Mouse (Mus musculus): ENCODE results near the gene Itgav.

Itgav gene

DNA sequence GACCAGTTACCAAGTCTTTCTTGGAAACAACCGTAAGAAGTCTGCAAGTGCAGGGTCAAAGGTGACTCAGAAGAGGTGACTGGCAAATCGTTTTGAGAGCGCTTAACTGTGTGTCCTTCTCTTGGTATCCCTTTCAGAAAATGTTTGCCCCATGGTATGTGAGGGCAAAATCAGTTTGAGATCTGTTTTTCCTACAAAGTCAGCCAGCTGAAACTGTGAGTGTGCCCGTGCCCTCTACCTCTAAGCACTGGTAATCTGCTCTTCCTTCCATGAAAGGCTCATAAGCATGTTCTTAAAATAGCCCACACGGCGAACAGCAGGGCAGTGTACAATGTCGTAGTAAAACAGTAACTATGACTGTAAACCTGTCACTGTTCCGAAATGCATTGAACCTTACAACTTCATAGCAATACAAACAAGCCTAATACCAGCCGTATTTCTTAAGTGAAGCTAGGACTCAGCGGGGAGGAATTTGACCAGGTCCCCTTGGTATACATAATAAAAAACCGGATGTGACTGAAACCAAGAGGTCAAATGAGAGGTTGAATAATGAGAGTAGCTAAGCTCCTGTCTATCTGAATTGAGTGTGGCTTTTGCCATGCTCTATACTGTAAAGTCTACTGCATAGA lies 14.2 kb upstream of the Itgav start:
- DNase-seq (ENCODE audit: extremely low read depth, insufficient read length, low spot score), result no peak

DNA sequence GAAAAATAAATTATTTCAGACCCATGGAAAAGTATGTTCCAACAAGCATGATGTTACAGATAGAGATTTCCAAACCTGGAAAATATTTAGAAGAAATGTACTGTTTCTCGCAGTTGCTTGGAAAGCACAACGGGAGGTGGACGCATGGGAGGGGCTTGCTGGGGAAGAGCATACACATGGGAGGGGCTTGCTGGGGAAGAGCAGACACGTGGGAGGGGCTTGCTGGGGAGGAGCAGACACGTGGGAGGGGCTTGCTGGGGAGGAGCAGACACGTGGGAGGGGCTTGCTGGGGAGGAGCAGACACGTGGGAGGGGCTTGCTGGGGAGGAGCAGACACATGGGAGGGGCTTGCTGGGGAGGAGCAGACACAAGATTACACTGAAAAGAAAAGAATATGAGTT lies 10.9 kb upstream of the Itgav start:
- DNase-seq (ENCODE audit: extremely low read depth, insufficient read length, low spot score), result peak; percentile 27

DNA sequence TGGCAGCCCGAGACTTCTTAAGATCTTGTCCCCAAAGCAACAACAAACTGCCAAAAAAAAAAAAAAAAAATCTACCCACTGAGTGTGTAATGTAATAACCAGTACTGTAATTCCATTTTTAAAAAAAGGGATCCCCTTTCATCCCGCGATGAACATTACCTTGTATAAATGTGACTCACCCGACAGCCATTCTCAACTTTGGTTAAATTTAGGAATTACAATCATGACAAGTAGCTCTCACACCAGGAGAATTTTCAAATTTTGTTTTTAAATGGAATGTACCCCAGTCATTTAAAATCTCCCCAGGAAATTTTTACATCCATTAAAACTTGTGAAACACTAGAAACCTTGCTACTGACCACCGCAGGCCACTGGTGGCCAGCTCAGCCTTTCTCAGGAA lies 10.3 kb upstream of the Itgav start:
- no peak for DNase-seq (ENCODE audit: extremely low read depth, insufficient read length, low spot score)

DNA sequence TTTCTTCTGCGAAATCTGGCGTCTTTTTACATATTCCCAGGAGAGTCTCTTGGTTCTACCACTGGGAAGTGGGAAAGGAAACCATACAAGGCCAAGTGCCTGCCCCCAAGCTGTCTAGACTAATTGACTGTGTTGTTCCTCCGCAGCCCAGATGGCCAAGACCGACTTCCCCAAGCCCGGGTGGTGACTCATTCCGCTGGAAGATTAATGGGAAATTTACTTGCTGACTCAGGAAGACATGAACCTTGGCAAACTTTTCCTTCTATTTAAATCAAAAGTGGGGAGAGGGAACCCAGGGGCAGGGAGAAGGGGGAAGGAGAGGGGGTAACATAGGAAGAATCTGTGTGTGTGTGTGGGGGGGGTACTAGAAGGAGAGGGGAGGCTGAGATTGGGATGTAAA lies 9.4 kb upstream of the Itgav start:
- peak; percentile 77 for DNase-seq (ENCODE audit: extremely low read depth, insufficient read length, low spot score)

DNA sequence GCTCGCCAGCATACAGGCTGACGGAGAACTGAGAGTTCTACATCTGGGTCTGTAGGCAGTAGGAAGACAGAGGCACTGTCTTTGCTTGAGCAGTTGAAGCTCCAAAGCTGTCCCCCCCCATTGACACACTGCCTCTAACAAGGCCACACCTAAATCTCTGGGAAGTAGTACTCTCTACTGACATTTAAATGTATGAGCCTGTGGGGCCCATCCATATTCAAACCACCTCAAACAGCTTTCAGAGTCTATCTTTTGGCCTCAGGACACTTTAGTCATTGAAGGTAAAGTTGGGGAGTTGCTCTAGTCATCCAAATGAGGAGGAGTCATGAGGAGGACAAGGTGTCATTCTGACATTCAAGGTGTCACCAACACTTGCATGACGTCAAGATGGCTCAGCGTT lies 5.9 kb upstream of the Itgav start:
- DNase-seq (ENCODE audit: extremely low read depth, insufficient read length, low spot score), result no peak

DNA sequence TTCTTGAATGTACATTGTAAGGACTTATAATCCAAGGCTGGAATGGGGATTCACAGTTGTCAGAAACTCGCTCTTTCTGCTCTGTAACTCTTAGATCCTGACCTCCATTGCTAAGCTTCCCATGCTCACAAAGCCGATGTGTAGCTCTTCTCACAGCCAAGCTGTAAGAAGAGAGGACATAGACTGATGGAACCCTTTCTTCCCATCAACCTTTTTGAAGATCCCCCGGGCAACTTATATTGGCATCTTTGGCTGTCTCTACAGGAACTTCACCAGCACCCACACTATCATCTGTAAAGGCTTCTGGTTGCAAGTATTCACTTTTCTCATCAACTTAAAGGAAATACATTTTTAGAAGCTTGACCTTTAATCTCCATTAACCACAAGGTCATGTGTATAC lies 2.6 kb upstream of the Itgav start:
- DNase-seq (ENCODE audit: extremely low read depth, insufficient read length, low spot score), result no peak

DNA sequence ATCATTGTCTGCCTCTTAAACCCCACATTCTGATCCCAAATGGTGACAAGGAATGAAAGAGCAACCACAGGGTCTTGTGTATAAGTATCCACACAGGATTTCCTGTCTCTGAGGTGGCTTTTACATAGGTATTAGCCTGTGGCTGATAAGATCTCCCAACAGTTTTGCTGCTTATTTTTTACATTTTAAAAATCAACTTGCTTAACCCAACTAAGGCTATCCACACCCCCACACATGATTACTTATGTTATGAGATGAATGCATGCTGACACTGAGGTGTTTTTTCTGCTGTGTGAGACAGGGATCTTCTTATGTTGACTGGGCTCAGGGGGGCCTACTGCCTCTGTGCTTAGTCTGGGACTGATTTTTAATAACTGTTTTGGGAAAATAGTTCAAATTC lies 1.3 kb upstream of the Itgav start:
- no peak for DNase-seq (ENCODE audit: extremely low read depth, insufficient read length, low spot score)

DNA sequence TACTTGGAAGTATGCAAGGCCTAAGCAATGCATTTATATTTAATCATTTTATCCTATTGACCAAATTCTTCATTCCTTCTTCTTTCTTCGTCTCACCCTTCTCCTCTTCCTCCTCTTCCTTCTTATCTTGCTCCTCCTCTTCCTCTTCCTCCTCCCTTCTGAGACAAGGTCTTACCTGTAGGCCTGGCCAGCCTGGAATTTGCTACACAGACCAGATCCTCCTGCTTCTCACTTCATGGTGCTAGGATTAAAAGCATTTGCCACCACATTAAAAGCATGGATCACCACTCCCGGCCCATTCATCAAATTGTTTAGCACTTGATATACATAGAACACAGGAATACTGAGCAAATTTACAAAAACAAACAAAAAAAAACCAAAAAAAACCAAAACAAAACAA lies 851 bp upstream of the Itgav start:
- DNase-seq (ENCODE audit: extremely low read depth, insufficient read length, low spot score), result peak; percentile 14

DNA sequence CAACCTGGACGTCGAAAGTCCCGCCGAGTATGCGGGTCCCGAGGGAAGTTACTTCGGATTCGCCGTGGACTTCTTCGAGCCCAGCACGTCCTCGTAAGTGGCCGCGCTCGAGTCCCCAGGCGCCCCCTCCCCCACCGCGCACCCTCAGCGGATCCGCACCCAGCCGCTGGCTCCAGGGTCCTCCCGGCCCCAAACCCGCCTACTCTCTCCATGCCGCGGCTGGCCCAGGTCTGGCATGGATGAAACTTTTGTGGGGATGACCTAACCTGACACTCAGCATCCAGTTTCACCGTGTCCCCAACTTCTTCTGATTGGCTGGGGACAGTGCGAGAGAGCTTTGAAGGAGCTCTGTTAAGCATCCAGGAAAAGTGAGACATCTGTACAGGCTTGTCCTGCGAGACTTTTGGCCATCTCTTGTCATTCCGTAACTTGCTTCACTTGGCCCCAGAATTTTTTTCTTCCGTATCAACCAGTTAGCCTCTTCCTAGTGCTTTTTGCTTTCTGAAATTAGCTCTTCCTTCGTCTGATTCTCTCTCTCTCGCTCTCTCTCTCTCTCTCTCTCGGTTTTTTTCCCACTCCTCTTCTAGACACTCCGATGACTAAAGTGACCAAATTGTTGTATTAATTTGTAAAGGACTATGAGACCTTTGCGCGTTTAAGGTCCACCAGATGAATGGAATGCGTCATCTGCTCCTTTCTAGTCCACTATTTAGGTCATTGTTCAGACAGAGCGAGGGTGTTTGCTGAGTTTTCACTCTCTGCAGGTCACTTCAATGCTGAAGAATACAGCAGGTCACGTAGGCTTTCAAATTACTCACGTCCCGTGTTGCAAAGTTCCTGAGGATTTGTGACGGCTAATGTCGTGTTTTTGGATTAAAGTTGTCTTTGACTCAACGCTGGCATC lies 882 bp downstream of the Itgav start:
- peak; percentile 86 for DNase-seq (ENCODE audit: extremely low read depth, insufficient read length, low spot score)

DNA sequence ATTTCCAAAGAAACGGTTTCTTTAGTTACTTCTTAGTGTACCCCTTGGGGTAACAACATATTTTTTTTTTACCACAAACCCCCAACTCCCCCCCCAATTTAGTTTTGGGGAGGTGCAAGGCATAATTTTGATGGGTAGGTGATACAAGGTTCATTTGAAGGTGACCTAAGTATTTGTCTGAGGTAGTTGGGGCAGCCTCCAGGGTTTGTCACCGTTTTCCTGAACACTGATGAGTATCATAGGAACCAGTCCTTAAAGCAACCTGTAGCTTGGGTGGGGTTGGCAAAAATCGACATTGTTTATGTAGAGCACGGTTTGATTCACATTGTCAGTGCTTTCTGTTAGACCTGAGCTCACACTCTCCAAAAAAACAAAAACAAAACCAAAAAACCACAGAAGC lies 1.6 kb downstream of the Itgav start:
- DNase-seq (ENCODE audit: extremely low read depth, insufficient read length, low spot score), result no peak

DNA sequence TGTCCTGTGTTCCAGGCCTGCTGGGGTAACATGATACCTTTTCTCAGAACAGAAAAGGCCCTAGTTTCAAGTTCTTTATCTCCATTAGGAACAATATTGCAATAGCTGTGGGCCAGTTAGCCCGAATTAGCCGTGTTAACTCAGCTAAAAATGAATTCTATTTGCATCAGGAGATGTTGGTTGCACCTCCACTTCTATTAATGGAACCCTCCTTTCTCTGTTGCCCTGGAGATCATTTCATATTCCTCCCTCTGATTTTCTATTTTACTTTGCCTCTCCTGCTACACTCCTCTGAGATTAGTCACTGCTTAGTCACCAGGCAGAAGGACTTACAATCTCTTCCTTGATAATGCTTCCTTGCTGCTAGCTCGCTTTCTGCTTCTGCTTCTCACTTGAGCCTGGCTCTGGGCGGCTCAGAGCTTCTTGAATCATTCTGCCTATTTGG lies 4.1 kb downstream of the Itgav start:
- peak; percentile 48 for DNase-seq (ENCODE audit: extremely low read depth, insufficient read length, low spot score)

DNA sequence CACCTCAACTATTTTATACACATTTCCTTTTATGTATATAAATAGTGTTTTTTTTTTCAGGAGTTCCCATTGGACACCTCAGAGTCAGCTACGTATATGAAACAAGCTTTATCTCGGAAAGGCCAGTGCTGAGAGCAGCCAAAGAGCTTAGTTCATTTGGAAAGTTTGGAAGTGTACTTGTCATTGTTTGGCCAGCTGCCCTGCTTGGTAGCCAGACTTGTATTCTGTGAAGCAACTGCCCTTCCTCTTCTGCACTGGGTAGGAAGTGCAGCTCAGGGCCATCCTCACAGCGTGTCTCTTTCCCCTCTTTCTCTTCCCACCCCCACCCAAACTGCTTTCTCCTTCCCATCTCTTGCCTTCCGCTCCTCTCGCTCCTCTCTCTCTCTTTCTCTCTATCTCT lies 5.1 kb downstream of the Itgav start:
- DNase-seq (ENCODE audit: extremely low read depth, insufficient read length, low spot score), result peak; percentile 57

DNA sequence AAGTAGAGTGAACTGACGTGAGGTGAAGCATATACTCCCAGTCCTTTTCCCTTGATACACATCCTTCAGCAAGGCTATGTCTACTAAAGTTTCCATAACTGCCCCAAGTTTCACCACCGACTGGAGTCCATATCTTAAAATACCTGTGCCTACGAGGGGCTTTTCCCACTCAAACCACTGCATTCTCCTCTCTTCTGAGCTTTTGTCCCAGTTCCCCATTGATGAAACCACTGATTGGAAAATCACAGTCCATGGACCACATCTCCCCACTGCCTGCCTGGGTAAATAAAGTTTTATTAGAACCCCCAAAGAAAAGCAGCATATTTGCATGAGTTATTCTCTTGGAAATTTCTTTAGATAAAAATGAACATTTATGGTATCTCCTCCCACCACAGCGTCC lies 8.7 kb downstream of the Itgav start:
- no peak for DNase-seq (ENCODE audit: extremely low read depth, insufficient read length, low spot score)

DNA sequence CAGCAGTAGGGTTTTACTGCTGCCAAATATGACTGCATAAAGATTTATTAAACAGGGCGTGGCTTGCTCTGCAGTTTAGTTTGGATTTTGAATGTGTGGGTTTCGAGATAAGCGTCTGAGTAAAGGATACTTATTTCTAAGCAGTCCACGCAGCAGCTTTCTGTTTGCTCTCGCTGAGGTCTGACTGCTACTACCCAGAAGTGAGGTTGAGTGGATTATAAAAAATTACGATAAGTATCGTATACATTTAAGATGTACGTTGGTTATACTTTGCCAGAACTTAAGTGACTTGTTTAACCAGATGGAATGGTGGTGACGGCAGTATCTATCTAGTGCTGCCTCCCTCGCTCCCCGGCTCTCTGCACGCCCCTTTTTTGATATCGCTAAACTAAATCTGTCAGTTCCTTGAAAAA lies 9.8 kb downstream of the Itgav start:
- DNase-seq (ENCODE audit: extremely low read depth, insufficient read length, low spot score), result no peak

DNA sequence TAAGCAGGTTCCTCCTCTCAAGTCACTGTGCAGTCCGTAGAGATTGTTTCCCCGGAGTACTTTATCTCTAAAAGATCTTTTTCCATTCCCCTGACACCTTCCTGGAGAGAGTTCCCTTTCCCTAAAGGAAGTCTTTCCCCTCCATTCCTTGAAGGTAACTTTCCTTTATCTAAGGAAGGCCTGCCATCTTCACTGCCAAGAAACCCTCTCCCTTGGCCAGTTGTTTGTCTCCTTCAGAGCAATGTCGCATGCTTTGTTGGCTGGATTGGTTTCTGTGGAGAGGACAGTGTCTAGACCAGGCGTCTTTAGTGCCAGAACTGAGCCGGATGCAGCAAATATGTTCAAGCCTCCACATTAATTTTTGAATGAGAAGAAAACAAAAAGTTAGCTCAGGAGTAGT lies 11.1 kb downstream of the Itgav start:
- no peak for DNase-seq (ENCODE audit: extremely low read depth, insufficient read length, low spot score)

DNA sequence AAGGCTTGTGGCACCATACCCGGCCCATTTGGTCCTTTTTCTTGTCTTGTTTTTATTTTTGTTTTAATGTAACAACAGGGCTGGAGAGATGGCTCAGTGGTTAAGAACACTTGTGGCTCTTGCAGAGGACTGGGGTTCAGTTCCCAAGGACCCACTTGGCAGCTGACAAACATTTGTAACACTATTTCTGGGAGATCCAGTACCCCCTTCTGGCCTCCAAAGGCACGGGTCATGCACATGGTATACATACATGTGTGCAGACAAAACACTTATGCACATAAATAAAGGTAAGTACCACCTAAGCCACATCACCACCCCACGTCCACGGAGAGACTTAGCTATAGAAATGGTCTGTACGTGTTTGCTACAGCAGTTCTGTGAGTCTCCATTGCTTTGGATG lies 12.6 kb downstream of the Itgav start:
- no peak for DNase-seq (ENCODE audit: extremely low read depth, insufficient read length, low spot score)

DNA sequence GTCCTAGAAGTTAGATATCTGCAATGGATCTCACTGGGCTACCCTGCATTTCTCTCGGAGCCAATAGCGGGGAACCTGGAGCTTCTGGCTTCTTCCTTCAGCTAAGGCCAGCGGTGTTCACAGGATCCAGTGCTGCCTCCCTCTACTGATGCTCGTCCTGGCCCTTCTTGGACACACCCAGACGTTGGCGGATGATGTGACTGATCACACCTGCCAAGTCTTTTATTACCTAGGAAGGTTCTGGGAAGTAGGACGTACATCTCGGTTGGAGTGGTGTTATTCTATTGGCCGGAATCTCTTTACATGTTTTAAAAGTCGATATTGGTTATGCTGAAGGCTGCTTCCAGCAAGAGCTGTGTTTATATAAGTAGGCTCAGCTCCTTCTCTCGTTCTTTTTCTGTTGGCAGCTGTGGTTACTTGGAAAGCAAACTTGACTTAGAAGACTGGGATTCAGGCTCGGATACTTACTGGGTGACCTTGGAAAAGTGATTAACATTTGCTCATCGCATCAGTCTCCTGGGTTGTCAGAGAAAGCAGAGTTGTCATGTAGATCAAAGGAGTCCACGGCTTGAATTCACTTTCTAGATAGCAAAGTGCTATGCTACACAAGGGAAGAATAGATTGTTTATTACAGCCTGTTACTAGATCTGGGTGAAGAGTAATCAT lies 14.5 kb downstream of the Itgav start:
- no peak for DNase-seq (ENCODE audit: extremely low read depth, insufficient read length, low spot score)

DNA sequence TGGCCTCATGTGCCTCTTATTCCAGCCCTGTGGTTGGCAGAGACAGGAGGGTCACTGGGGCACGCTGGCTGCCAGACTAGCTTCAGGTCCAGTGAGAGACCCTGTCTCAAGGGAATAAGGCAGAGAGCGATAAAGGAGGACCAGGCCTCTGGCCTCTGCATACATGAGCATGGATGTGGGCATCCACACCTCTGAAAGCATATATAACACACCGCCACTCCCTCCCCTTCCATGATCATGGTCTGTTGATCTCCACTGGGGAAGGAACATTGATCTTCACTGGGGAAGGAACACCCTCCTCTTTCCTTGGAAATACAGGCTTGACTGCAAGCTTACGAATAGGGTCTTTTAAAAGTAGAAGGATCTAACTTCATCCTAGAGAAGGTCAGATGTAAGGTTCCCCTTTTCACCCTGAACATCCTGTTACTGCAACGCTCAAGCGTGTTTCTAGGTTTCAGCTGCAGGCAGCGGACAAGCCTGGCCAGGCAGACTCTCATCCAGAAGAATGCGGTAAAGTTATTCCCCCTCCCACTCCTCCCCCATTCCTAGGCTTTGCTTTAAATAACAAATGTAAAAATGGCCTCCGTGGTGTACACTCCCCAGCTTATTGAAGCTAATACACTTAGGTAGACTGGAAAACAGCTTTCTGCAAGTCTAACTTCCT lies 15.4 kb downstream of the Itgav start:
- no peak for DNase-seq (ENCODE audit: extremely low read depth, insufficient read length, low spot score)

DNA sequence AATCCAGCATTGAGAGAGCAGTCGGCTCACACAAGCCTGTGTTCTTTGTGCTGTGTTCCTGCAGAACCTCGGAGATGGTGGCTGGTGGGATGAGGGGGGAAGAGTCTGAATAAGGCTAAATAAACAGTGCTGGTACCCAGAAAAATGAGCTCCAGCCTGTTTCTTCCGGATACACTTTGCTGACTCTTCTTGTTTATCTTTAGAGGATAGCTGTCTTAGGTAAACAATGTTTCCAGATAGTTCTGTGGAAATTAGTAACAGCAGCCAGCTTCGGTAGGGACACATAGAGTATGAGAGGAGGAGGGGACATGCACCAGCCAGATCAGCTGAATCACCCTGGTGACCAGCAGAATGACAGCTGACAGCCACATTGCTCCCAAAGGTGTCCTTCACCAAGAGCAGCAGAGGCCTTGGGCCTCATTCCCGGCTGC lies 16.4 kb downstream of the Itgav start:
- no peak for DNase-seq (ENCODE audit: extremely low read depth, insufficient read length, low spot score)

DNA sequence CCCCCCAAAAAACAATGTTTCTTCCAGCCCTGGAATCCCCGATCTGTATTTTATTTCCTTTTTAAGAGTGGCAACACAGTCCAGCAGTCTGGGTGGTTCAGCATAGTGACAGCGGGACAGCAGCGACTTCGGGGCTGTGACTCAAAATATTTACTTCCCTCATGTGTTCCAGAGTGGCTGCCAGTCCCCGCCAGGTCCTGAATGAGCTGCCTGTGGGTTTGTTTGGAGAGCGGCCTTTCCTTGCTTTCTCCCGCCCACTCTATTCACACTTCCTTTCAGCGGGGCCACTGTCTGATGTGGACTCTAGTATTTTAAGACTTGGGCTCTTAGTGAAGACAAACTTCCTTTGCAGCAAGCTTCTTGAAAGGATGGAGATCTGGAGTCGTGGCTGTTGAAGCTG lies 18.0 kb downstream of the Itgav start:
- no peak for DNase-seq (ENCODE audit: extremely low read depth, insufficient read length, low spot score)

DNA sequence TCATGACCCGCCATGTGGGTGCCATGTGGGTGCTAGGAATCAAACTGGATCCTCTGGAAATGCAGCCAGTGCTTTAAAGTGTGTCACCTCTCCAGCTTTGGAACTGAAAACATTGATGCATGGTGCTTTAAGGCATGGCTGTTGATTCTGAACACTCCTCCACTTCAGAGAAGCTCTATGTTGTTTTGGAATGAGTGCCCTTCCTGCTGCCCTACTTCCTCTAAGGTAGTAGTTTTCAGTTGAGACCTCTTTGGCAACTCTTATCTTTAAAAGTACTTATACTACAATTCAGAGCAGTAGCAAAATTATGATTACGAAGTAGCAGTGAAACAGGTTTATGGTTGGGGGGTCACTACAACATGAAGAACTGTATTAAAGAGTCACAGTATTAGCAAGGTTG lies 18.6 kb downstream of the Itgav start:
- no peak for DNase-seq (ENCODE audit: extremely low read depth, insufficient read length, low spot score)

All from 3134 (cell line).